Mouse (Mus musculus) testis, adult 2 months (tissue): ENCODE measurements around the gene Gse1.

Experiments
- CTCF ChIP-seq: fragments of 200-500 bp; IDR thresholded peaks from 2 replicates; pipeline ENCODE4 v1.5.1; 2012; ENCODE audit warnings: low read depth, mild to moderate bottlenecking, inconsistent platforms, low read length, moderate library complexity; ENCODE audit not compliant: control insufficient read depth, insufficient read depth, insufficient replicate concordance
- POLR2A ChIP-seq: fragments of 200-500 bp; IDR thresholded peaks from 2 replicates; pipeline ENCODE4 v1.6.1; 2012; ENCODE audit warnings: low read depth, mild to moderate bottlenecking, inconsistent platforms, low read length, moderate library complexity; ENCODE audit not compliant: control insufficient read depth

- TF ChIP-seq CTCF (no peak), POLR2A (no peak)
Measured at GRCm38 (mm10) chr8:120401712-120402111, 173.5 kb downstream of the Gse1 start.
